Mouse (Mus musculus) lung, adult 2 months (tissue): Measurements from ENCODE around the gene Degs1. TPM values are rescaled to one million over a fixed set of nuclear protein-coding genes. Genes with fewer than 3 reads are reported as not detected.

ENCODE experiments used
- DNase-seq: peaks from one replicate; pipeline ENCODE4 v3.0.0; 2022
- H3K4me1 ChIP-seq: fragments of 200-500 bp; 2 replicates; pipeline ENCODE4 v1.6.1; 2011; ENCODE audit warnings: low read length; ENCODE audit not compliant: control insufficient read depth, insufficient read depth
- H3K4me3 ChIP-seq: fragments of 200-500 bp; replicated peaks from 2 replicates; pipeline ENCODE3; 2011; ENCODE audit warnings: low read depth, mild to moderate bottlenecking, control low read depth, low read length; ENCODE audit errors: extremely low read depth
- CTCF ChIP-seq: fragments of 200-500 bp; IDR thresholded peaks from 2 replicates; pipeline ENCODE4 v1.5.1; 2011; ENCODE audit warnings: mild to moderate bottlenecking, low read length, control low read depth; ENCODE audit not compliant: insufficient read depth
- POLR2A ChIP-seq: fragments of 200-500 bp; IDR thresholded peaks from 2 replicates; pipeline ENCODE4 v1.6.1; 2011; ENCODE audit warnings: low read depth, mild to moderate bottlenecking, control low read depth, low read length, borderline replicate concordance; ENCODE audit errors: extremely low read depth
- WGBS: fragments of 180-500 bp; shearing (Covaris S2); methylation state at CpG from one replicate; pipeline ENCODE4 v1.1.7; 2018; 5-methylcytosine and 5-hydroxymethylcytosine counted together
- polyA plus RNA-seq: library from polyadenylated mRNA; depleted of rRNA; stranded (reverse); fragments of >200 nt; gene quantifications from 2 replicates; pipeline ENCODE4 v1.2.3, GENCODE M21; 2012; rRNA removed

The Degs1 gene
- polyA plus RNA-seq: 67.2 and 114 TPM in 2 replicates

DNA sequence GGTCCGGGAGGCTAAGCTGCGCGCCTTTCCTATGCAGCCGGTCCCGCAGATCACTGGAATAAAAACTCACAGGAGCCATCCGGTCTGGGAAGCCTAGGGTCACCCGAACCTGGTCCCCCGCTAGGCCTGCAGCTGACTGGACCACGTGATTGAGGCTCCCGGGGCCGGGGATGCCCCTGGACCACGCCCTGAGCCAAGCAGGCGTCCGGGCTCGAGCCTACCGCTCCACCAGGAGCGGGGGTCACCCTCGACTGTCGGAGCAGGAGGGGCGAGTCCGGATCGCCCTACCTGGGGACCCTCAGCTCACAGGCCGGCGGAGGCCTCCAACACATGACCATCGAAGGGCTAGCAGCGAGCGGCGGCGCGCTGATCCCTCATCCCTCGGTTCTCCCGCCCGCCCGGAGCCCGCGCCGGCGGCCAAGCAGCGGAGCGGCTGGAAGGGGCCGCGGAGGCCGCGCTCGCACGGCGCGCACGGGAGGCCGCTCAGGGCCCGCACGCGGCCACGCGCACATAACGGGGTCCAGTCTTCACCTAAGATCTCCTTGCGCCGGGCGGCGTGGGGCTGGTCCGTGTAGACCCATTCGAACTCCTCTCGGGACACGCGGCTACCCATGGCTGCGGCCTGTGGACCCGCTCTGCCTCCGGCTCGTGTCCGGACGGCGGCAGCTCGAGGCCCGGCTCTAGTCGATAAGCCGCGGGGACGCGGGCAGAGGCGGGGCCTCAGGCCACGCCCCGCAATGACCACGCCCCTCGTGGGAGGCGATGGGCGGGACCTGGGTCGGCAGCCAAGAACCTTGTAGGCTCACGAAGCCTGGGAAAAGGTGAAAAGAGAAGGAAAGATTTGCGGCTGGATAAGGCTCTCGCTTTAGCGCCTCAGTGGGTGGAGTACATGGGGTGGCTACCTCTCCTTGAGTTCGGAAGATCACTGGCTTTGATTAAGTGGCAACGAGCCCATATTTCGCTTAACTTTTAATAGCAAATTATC lies at the start of gene Degs1:
Degs1 (minus strand) TSS at position 714 of the 985 bp plus-strand sequence.
- peak; percentile 99 for DNase-seq
- WGBS: under 1% methylated on average over 94 of the region's 94 CpGs
- TF ChIP-seq CTCF (no peak), POLR2A (peak; percentile 94)
- Histone ChIP-seq H3K4me1 (peaks cover 13% of the 10 kb centered on the region), H3K4me3 (peak within 1 kb of the TSS; percentile 71)

DNA sequence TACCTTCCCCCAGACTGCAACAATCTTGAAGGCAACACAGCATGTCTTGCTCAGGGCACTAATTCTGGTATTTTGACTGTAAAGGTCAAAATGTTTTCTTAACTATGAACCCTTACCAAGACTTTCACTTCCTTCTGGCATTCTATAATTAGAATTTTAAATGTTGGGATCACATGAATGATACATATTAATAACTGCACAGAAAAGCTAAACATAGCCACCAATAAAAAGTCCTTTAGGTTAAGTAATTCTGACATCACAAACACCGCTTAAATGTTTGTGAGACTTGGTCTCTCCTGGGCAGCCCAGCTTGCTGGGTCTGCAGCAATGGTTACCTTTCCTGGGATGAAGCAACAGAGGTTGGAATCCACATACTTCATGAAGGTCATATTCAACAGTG lies 43.3 kb upstream of the Degs1 start:
- Histone ChIP-seq H3K4me3 (no peak overlapping the region), H3K4me1 (no peaks in the 10 kb centered on the region)
- WGBS: 88% methylated on average over 1 of the region's 1 CpGs
- no peak for DNase-seq
- TF ChIP-seq CTCF (no peak), POLR2A (no peak)

DNA sequence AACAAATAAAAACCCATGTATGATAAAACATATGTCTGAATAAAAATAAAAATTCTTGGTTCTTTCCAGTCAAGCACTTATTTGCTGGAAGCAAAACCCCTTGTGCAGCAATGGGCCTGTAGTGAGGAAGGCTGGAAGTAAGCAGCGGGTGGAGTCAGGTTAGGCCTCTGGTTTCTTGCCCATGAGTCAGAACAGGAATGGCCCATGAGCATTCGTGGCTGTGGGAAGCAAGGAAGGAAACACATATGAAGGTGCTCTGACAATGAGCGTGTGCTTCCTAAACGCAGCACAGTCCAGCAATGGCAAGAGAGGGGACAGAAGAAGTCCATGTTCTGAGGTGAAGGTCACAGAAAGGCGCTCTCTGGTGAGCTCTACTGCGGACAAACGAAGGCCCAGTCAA lies 41.9 kb upstream of the Degs1 start:
- WGBS: 86% methylated on average over 7 of the region's 7 CpGs
- no peak for DNase-seq

DNA sequence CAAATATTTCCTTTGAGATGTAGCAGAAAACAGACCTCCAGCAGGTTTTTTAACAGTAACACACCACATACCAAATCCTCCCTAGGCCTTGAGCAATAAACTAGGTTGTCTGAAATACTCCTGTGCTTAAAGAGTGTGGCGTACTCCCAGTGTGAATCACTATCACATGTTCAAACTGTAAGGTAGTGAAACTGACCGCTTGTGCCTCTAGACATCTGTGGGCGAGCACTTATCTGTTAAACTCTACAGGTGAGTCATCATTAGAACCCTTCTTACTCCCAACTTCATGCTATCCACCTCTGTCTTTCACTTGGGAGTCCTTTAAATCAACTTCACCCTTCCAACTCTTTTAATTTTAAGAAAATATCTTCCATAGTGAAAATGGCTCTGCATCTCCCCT lies 40.5 kb upstream of the Degs1 start:
- DNase-seq: no peak
- Histone ChIP-seq H3K4me1 (peaks cover 2% of the 10 kb centered on the region), H3K4me3 (no peak overlapping the region)
- WGBS: 89% methylated on average over 3 of the region's 3 CpGs
- TF ChIP-seq CTCF: no peak
- no peak for TF ChIP-seq POLR2A

More for the DNA sequence above, 41.9 kb upstream of the Degs1 start:
- Histone ChIP-seq H3K4me3 (no peak overlapping the region), H3K4me1 (peaks cover 2% of the 10 kb centered on the region)
- TF ChIP-seq POLR2A (no peak), CTCF (no peak)

DNA sequence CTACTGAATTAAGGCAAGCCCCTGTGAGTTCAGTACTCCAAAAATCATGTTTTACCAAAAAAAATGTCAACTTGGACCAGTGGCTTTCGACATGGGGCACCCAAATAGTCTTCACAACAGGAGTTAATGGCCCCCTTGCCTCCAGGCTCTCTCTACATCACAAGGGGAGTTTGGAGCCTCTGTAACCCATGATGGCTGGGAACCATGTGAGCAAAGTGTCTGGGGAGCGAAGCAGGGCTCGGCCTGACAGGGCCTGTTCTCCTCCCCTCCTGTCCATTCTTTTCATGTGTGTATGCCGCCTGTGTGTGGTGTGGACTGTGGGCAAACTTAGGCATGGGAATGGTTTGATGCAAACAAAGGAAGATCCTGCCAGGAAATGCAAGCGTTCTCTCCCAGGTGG lies 31.6 kb upstream of the Degs1 start:
- WGBS: 98% methylated on average over 5 of the region's 5 CpGs
- no peak overlapping the region for H3K4me3 ChIP-seq
- TF ChIP-seq CTCF (no peak), POLR2A (no peak)
- DNase-seq: no peak
- H3K4me1 ChIP-seq: no peaks in the 10 kb centered on the region

DNA sequence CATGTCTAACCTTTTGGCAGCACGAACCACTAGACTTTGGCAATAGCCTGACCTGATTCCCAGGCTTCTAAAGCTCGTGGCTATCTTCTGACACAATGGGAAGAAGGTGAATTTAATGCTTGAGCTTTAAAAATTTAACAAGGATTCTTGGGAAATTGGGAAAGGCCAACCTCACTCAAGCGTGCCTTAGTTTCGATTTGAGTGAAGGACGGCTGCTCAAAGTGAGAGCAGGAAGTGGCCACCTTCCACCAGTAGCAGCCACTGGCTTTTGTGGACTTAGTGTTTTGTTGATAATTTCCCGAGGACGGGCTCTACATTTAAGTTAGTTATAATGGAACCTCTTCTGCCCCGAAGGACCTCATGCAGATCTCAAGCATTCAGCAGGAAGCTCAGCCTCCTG lies 30.6 kb upstream of the Degs1 start:
- 90% methylated on average over 8 of the region's 8 CpGs for WGBS
- Histone ChIP-seq H3K4me3 (no peak overlapping the region), H3K4me1 (no peaks in the 10 kb centered on the region)
- no peak for DNase-seq
- no peak for TF ChIP-seq POLR2A
- TF ChIP-seq CTCF: no peak

DNA sequence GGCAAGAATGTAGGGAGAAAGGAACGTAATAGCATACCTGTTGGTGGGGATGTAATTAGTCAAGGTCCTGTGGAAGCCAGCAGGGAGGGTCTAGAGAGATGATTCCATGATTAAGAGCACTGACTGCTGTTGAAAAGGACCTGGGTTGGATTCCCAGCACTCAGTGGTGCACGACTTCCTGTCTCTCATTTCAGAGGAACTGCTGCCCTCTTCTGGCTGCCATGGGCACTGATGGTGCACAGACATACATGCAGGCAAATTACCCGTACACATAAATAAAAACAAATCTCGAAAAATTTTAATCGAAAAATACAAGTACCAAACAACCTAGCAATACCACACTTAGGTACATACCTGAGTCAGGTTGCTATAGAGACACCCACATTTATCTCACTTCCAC lies 28.8 kb upstream of the Degs1 start:
- no peak overlapping the region for H3K4me3 ChIP-seq
- no peak for DNase-seq
- no peaks in the 10 kb centered on the region for H3K4me1 ChIP-seq
- WGBS: 97% methylated on average over 5 of the region's 5 CpGs
- TF ChIP-seq POLR2A (no peak), CTCF (peak; percentile 43)

DNA sequence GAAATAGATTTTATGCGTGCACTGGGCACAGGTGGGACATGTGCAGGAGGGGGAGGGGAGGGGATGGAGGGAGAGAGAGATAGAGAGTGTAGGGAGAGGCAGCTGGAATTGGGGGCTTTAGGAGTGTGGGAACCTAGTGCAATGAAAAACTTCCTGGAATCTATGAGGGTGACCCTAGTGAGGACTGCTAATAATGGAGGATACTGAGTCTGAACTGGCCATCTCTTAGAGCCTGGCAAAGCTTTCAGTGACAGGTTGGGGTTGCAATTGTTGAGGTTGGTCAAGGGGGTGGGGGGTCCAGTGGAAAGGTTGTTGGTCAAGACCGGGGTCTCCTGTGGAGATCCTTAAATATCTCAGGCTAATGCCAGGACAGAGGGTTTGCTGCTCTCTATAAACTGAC lies 27.7 kb upstream of the Degs1 start:
- Histone ChIP-seq H3K4me3 (no peak overlapping the region), H3K4me1 (no peaks in the 10 kb centered on the region)
- WGBS: 90% methylated on average over 2 of the region's 2 CpGs
- no peak for DNase-seq
- no peak for TF ChIP-seq POLR2A
- TF ChIP-seq CTCF: no peak

DNA sequence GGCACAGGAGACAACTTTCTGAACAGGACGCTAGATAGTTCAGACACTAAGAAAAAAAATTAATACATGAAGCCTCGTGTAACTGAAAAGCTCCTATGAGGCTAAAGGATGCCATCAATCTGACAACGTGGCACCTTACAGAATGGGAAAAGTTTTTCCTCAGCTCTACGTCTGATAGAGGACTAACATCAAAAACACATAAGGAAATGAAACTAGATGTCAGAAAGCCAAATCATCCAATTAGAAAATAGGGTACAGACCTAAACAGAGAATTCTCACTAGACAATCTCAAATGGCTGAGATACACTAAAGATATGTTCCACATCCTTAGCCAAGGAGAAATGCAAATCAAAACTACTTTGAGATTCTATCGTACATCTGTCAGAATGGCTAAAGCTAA lies 26.8 kb upstream of the Degs1 start:
- Histone ChIP-seq H3K4me1 (peaks cover under 1% of the 10 kb centered on the region), H3K4me3 (no peak overlapping the region)
- no peak for TF ChIP-seq POLR2A
- no peak for TF ChIP-seq CTCF
- WGBS: 49% methylated on average over 5 of the region's 5 CpGs
- DNase-seq: no peak

DNA sequence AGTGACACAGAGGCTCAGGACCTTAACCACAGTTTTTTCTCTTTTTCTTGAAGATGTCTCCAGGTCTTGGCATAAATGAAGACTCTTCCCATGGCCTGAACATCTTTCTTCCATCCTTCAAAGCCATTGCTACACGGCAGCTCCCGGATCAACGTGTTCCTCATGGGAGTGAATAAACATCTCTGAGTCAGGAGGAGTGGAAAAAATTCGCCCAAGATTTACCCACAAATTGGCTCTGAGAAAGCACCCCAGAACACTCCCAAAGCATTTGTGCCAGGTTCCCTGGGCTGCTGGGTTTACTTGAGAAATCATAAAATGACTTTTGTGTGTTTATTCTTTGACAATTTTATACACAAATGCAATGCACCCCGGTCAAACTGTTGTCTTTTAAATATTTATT lies 20.3 kb upstream of the Degs1 start:
- TF ChIP-seq CTCF (no peak), POLR2A (no peak)
- H3K4me3 ChIP-seq: no peak overlapping the region
- peaks cover 3% of the 10 kb centered on the region for H3K4me1 ChIP-seq
- no peak for DNase-seq
- WGBS: 81% methylated on average over 5 of the region's 5 CpGs
